Mouse (Mus musculus): Measurements from ENCODE around the gene Pgap2. TPM values are rescaled to one million over a fixed set of nuclear protein-coding genes. Genes with fewer than 3 reads are reported as not detected.

Pgap2 gene
- total RNA-seq, 2 experiments from 2014 or later: 23.1 to 24.6 TPM

DNA sequence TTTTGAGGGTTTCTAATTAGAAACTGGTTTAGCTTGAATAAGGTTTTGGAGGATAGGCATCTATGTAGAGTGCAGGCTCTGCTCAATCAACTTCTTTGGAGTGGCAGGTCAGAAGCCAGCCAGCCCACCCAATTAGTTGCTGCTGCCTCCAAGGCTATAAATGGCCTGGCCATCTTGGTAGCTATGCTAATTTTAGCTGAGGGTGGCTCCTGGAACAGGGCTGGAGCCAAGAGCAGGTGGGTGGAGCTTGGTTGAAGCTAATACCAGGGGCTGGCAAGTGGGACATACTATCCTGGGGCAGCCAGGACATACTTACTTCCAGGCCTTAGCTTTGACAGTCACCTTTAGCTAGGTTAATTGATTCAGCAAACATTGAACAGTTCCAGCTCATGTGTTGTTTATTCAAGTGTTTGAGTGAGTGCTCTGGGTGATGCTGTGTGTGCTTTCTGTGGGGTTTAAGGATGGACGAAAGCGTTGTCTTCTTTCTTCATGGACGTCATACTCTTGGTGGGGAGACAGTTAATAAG is 62.5 kb downstream of the Pgap2 start:
- intact Hi-C loops (cut with DNase I): no loop called here
- no peak for TF ChIP-seq CTCF (IDR thresholded peaks at IDR 0.05)
- DNase-seq (ENCODE audit: extremely low spot score in 1 of 2, low spot score in 2 of 2): no peak
- H3K4me3 ChIP-seq: no peak overlapping the region
- H3K27ac ChIP-seq: no peak overlapping the region

DNA sequence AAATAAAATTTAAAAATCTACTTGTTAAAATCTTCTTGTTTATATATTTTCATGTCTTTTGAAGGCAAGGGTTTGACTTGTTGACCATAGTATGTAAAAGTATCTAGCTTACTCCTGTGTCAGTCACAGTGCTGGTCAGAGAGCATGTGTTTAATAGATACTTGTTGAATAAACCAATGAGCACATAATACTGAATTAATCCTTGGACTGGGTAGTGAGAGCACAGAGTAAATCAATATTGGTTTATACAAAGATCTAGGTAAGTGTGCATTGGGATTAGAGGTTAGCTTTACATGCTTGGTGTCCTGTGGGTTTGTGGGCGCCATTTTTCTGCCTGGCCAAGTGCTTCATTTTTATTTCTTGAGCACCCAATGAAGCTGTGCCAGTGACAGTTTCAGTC is 71.4 kb downstream of the Pgap2 start:
- no peak for TF ChIP-seq CTCF (IDR thresholded peaks at IDR 0.05)
- intact Hi-C loops (cut with DNase I): no loop called here
- DNase-seq (ENCODE audit: extremely low spot score in 1 of 2, low spot score in 2 of 2): no peak
- Histone ChIP-seq H3K4me3 (no peak overlapping the region), H3K27ac (no peak overlapping the region)

GRCm38 (mm10) chr7:102282261-102282660 is 72.3 kb downstream of the Pgap2 start:
- Histone ChIP-seq H3K4me3 (no peak overlapping the region), H3K27ac (no peak overlapping the region)
- intact Hi-C loops (cut with DNase I): no loop called here
- TF ChIP-seq CTCF (IDR thresholded peaks at IDR 0.05): no peak
- DNase-seq (ENCODE audit: extremely low spot score in 1 of 2, low spot score in 2 of 2): no peak

Other genes starting within 250 kb of the Pgap2 start
- gene Il18bp, start 191.5 kb upstream of the Pgap2 start, total RNA-seq (2021): 10 to 100 TPM in 1 of 2 experiments, 1 to 10 TPM in 1; 8.5 to 10.2 TPM
- 10 to 100 TPM; 51.1 to 53.9 TPM for gene Rnf121, start 144.7 kb upstream of the Pgap2 start, total RNA-seq (2021)
- gene Xndc1, start 144.7 kb upstream of the Pgap2 start, total RNA-seq (2021): 10 to 100 TPM; 25.6 to 28.2 TPM
- gene Xntrpc, start 144.5 kb upstream of the Pgap2 start, total RNA-seq (2021): 1 to 10 TPM; 2.6 to 3.0 TPM
- under 1 TPM in 1 of 2 experiments, not detected in 1; 0.91 TPM for gene Trpc2, start 127.1 kb upstream of the Pgap2 start, total RNA-seq (2021)
- gene Art1, start 108.5 kb upstream of the Pgap2 start, total RNA-seq (2021): not detected
- gene Art5, start 100.7 kb upstream of the Pgap2 start, total RNA-seq (2021): not detected
- under 1 TPM; 0.14 to 0.40 TPM for gene Chrna10, start 93.4 kb upstream of the Pgap2 start, total RNA-seq (2021)
- 10 to 100 TPM; 41.6 to 45.3 TPM for gene Nup98, start within 50 bp of the Pgap2 start, total RNA-seq (2021)
- 10 to 100 TPM; 19.2 to 21.7 TPM for gene Rhog, start 45.8 kb downstream of the Pgap2 start, total RNA-seq (2021)
- gene Stim1, start 57.6 kb downstream of the Pgap2 start, total RNA-seq (2021): 10 to 100 TPM; 79.9 to 85.5 TPM
- gene Rrm1, start 231.5 kb downstream of the Pgap2 start, total RNA-seq (2021): 10 to 100 TPM; 10.4 to 12.3 TPM